In the genomic region with DNA sequence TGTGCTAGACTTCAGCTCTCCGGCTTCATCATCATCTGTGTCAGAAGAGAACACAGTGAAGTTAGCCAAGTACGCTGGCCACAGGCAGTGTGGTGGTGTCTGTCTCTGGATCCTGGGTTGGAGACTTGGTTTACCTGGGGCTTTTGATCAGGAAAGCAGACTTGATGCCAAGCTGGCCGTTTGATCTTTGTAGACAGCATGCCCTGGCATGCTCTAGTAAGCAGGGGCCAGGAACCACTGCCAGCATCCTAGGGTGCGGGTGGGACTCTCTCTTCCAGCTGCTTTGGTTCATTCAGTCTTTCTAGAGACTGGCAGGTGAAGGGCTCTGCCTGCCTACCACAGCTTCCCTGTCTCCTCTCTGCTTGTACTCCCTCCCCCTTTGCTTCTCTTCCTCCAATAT, we compare ENCODE assay signal across 28 mouse cellular contexts. TPM values are rescaled to one million over a fixed set of nuclear protein-coding genes. Genes with fewer than 3 reads are reported as not detected.
DNase-seq lines count a peak whose midpoint lies in the region; TF ChIP-seq lines count a peak whose summit lies in the region.
"Had no signal": no experiment of that assay in that cellular context is flagged by ENCODE, and none has a peak within 500 bp of the region (broad histone marks: within the 10 kb centered on the region; RNA-seq: fewer than 3 reads in every experiment).

No protein-coding gene starts in this region.

- H3K9ac ChIP-seq in ES-Bruce4 (ENCODE audit: low read depth, poor library complexity, severe bottlenecking), result peak overlapping the region; percentile 16; the same call in 1 of the 2 replicates
- H3K9ac ChIP-seq: embryonic facial prominence, embryonic 13.5 days; forebrain, embryonic 12.5 days; forebrain, embryonic 15.5 days; heart, embryonic 12.5 days; heart, embryonic 15.5 days; hindbrain, embryonic 13.5 days; intestine, embryonic 15.5 days had no signal

- no peak for TF ChIP-seq CTCF in ES-Bruce4 (IDR thresholded peaks at IDR 0.05; ENCODE audit: low read depth, low read length)

- no peak overlapping the region for H3K4me3 ChIP-seq in ES-Bruce4 (ENCODE audit: low read depth, low read length)
- H3K4me3 ChIP-seq: embryonic facial prominence, embryonic 10.5 days; embryonic facial prominence, embryonic 13.5 days; erythroblast, embryonic 14.5 days; forebrain, embryonic 12.5 days; forebrain, embryonic 15.5 days; heart, embryonic 12.5 days; heart, embryonic 15.5 days; hindbrain, embryonic 10.5 days; hindbrain, embryonic 13.5 days; intestine, embryonic 15.5 days had no signal

- peak overlapping the region; percentile 79 for H3K27ac ChIP-seq in ES-Bruce4 (ENCODE audit: insufficient read depth, low read length)
- H3K27ac ChIP-seq: embryonic facial prominence, embryonic 10.5 days; embryonic facial prominence, embryonic 13.5 days; forebrain, embryonic 12.5 days; forebrain, embryonic 15.5 days; heart, embryonic 15.5 days; hindbrain, embryonic 10.5 days; hindbrain, embryonic 13.5 days; intestine, embryonic 15.5 days had no signal

- TF ChIP-seq POLR2A in ES-Bruce4 (IDR thresholded peaks at IDR 0.05; ENCODE audit: insufficient read depth, low read length), result no peak

- H3K36me3 ChIP-seq in ES-Bruce4 (ENCODE audit: control insufficient read depth, insufficient read depth, low read length, poor library complexity, severe bottlenecking), result no peaks in the 10 kb centered on the region
- H3K36me3 ChIP-seq: embryonic facial prominence, embryonic 10.5 days; embryonic facial prominence, embryonic 13.5 days; forebrain, embryonic 12.5 days; forebrain, embryonic 15.5 days; G1E; heart, embryonic 12.5 days; heart, embryonic 15.5 days; hindbrain, embryonic 10.5 days; hindbrain, embryonic 13.5 days; intestine, embryonic 15.5 days had no signal

- intact Hi-C loops in left cerebral cortex, postnatal 4 days (cut with DNase I), result no loop called here
- intact Hi-C loops in left cerebral cortex, postnatal 10 days (cut with DNase I), result no loop called here

- no peaks in the 10 kb centered on the region for H3K27me3 ChIP-seq in ES-Bruce4 (ENCODE audit: control insufficient read depth, insufficient read depth, low read length, poor library complexity, severe bottlenecking)
- H3K27me3 ChIP-seq: embryonic facial prominence, embryonic 13.5 days; forebrain, embryonic 12.5 days; forebrain, embryonic 15.5 days; heart, embryonic 15.5 days; hindbrain, embryonic 13.5 days; intestine, embryonic 15.5 days had no signal

- H3K4me1 ChIP-seq in ES-Bruce4 (ENCODE audit: control insufficient read depth, insufficient read depth, low read length), result peaks cover 5% of the 10 kb centered on the region
- H3K4me1 ChIP-seq: heart, embryonic 15.5 days; intestine, embryonic 15.5 days had no signal

- DNase-seq in adrenal gland, adult (ENCODE audit: inconsistent age in 2 of 2, low spot score in 1 of 2), result peak; percentile 38 to 65
- DNase-seq in adrenal gland, adult 18-20 months (ENCODE audit: low spot score in 2 of 2), result no peak
- peak; percentile 18 for DNase-seq in adrenal gland, postnatal 25 days
- DNase-seq in adrenal gland, postnatal 4 days (ENCODE audit: low spot score in 2 of 2), result no peak
- DNase-seq in left cerebral cortex, postnatal 4 days, result peak; percentile 46
- DNase-seq in left cerebral cortex, postnatal 10 days (ENCODE audit: extremely low spot score in 1 of 2, low spot score in 2 of 2), result no peak
- no peak for DNase-seq in urinary bladder, postnatal 36 days (ENCODE audit: low spot score in 2 of 2)
- DNase-seq: cerebellum, adult 11 months; cerebellum, adult 2 months; cerebellum, postnatal 36 days; embryo, embryonic 11 days; gastrocnemius, postnatal 25 days; heart, adult 18-20 months; heart, postnatal 10 days; heart, postnatal 36 days; kidney, adult 11 months had no signal

- no peak for TF ChIP-seq EP300 in ES-Bruce4 (IDR thresholded peaks at IDR 0.05; ENCODE audit: insufficient read depth, low read depth, low read length)

- H3K9me3 ChIP-seq in ES-Bruce4 (replicated peaks; ENCODE audit: control insufficient read depth, insufficient read depth, low read length, poor library complexity, severe bottlenecking), result no peaks in the 10 kb centered on the region
- H3K9me3 ChIP-seq: embryonic facial prominence, embryonic 10.5 days; embryonic facial prominence, embryonic 13.5 days; forebrain, embryonic 12.5 days; forebrain, embryonic 15.5 days; heart, embryonic 12.5 days; heart, embryonic 15.5 days; hindbrain, embryonic 10.5 days; hindbrain, embryonic 13.5 days; intestine, embryonic 15.5 days had no signal

RNA-seq across cellular contexts. Expression of gene Scn3a, which starts 20.1 kb away (rescaled TPM):
- 1 to 10 TPM; 4.4 to 5.5 TPM for total RNA-seq in adrenal gland, adult 18-20 months (2021)
- total RNA-seq in adrenal gland, postnatal 25 days (2021), result 2.8 and 4.0 TPM in 2 replicates
- total RNA-seq in adrenal gland, postnatal 4 days (2021), result 10 to 100 TPM in 1 of 2 experiments, 1 to 10 TPM in 1; 8.2 to 11.9 TPM
- 10 to 100 TPM; 94.8 to 96.6 TPM for total RNA-seq in left cerebral cortex, postnatal 4 days (2021)
- 10 to 100 TPM; 62.6 to 68.5 TPM for total RNA-seq in left cerebral cortex, postnatal 10 days (2021)
- polyA plus RNA-seq in ES-Bruce4 (2011; ENCODE audit: insufficient read depth, insufficient read length, low read depth, missing spikeins), result 0.55 and 0.61 TPM in 2 replicates
- polyA plus RNA-seq: erythroblast, embryonic 14.5 days; G1E had no signal

Comparison
In these comparisons a context has a peak if more than half of its experiments do, and no peak if none do; other contexts are left out.
1. DNase-seq: peak in adrenal gland, adult (2 of 2), adrenal gland, postnatal 25 days (single experiment) and left cerebral cortex, postnatal 4 days (single experiment); none in adrenal gland, adult 18-20 months (0 of 2), adrenal gland, postnatal 4 days (0 of 2), left cerebral cortex, postnatal 10 days (0 of 2) and urinary bladder, postnatal 36 days (0 of 2).
2. RNA of gene Scn3a, which starts 20.1 kb away (total RNA-seq): 94.8 to 96.6 TPM in left cerebral cortex, postnatal 4 days and 62.6 to 68.5 TPM in left cerebral cortex, postnatal 10 days; 8.2 to 11.9 TPM in adrenal gland, postnatal 4 days, 4.4 to 5.5 TPM in adrenal gland, adult 18-20 months and 2.8 to 4.0 TPM in adrenal gland, postnatal 25 days; every median in the first group is over 4 times any median in the second.